Mouse (Mus musculus) lung, embryonic 14.5 days (tissue): ENCODE results near the gene Cdk17. TPM values are rescaled to one million over a fixed set of nuclear protein-coding genes. Genes with fewer than 3 reads are reported as not detected.
A peak's percentile ranks its signal among the peaks of the same experiment; 100 is the strongest.

Experiments used
- ATAC-seq: fragments of 200-750 bp; cut with Nextera tagmentation; 2 replicates; pipeline ENCODE4 v1.8.0; 2017; ENCODE audit warnings: mild to moderate bottlenecking, moderate TSS enrichment, moderate library complexity; ENCODE audit not compliant: insufficient read depth
- DNase-seq: peaks from one replicate; pipeline ENCODE4 v3.0.0-alpha.2; 2015
- H3K27ac ChIP-seq: fragments of 300-500 bp; sonication (generic); 2 replicates; pipeline ENCODE4 v1.5.1; 2014; ENCODE audit warnings: low read depth, mild to moderate bottlenecking, moderate library complexity
- H3K27me3 ChIP-seq: fragments of 300-500 bp; sonication (generic); 2 replicates; pipeline ENCODE4 v1.6.1; 2014; ENCODE audit warnings: low read length, control low read depth; ENCODE audit not compliant: insufficient read depth
- H3K36me3 ChIP-seq: fragments of 300-500 bp; sonication (generic); 2 replicates; pipeline ENCODE4 v1.6.1; 2014; ENCODE audit warnings: control low read depth; ENCODE audit not compliant: insufficient read depth
- H3K4me1 ChIP-seq: fragments of 300-500 bp; sonication (generic); 2 replicates; pipeline ENCODE4 v1.6.1; 2014; ENCODE audit warnings: antibody characterized with exemption, control low read depth; ENCODE audit not compliant: insufficient read depth
- H3K4me2 ChIP-seq: fragments of 300-500 bp; sonication (generic); 2 replicates; pipeline ENCODE4 v1.6.1; 2014; ENCODE audit warnings: mild to moderate bottlenecking
- H3K4me3 ChIP-seq: fragments of 300-500 bp; sonication (generic); 2 replicates; pipeline ENCODE4 v1.5.1; 2014; ENCODE audit warnings: low read depth, low read length
- H3K9ac ChIP-seq: fragments of 300-500 bp; sonication (generic); 2 replicates; pipeline ENCODE4 v1.6.1; 2014
- H3K9me3 ChIP-seq: fragments of 300-500 bp; sonication (generic); 2 replicates; pipeline ENCODE4 v1.6.1; 2016; ENCODE audit warnings: low read depth, low read length, control low read depth
- CTCF ChIP-seq: IDR thresholded peaks from 2 replicates; pipeline ENCODE4 v1.5.1; 2016; ENCODE audit warnings: antibody characterized with exemption, low read depth
- WGBS: fragments of 180-500 bp; shearing (Covaris S2); extraction: QIAGEN DNeasy Blood & Tissue Kit; methylation state at CpG from one replicate; pipeline ENCODE4 v1.1.7; 2014; 5-methylcytosine and 5-hydroxymethylcytosine counted together
- polyA plus RNA-seq: library from polyadenylated mRNA; unstranded; fragments of >200 nt; fragmentation: Nextera tagmentation; extraction: Ambion mirVana; gene quantifications from 2 replicates; pipeline ENCODE4 v1.2.1, GENCODE M21; 2014

Gene Cdk17
- polyA plus RNA-seq, 1 experiment from 2014 or later: 25.9 TPM

DNA sequence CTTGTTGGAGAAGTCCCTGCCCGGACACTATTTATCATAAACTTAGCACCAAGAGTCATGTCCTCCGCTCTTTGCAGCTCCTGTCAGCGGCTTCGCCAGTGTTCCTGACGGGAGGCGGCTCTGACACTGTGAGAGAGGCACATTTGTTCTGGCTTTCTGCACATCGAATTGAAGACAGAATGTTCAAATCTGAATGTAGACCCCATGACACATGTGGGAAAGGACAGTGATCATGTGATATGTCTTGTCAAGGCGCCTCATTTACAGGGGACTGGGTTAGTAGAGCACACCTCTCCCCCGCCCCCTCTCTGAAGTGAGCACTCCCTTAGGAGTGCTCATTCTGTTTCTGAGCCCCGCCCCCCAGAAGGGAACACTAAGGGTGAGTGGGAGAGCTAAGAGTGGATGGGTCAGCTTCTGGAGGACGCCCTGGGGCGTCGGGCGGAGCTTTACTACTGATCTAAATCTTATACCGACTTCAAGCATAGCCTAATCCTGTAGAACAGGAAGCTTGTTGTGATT lies 101.4 kb downstream of the Cdk17 start:
- H3K9ac ChIP-seq: no peak overlapping the region
- H3K36me3 ChIP-seq: peaks cover 53% of the 10 kb centered on the region
- no peaks in the 10 kb centered on the region for H3K27me3 ChIP-seq
- ATAC-seq (peak; percentile 70), DNase-seq (peak; percentile 50)
- H3K9me3 ChIP-seq: no peaks in the 10 kb centered on the region
- TF ChIP-seq CTCF: no peak
- H3K27ac ChIP-seq: peak overlapping the region; percentile 3; the same call in 1 of the 2 replicates
- H3K4me2 ChIP-seq: peak overlapping the region; percentile 35
- H3K4me3 ChIP-seq: no peak overlapping the region
- H3K4me1 ChIP-seq: no peaks in the 10 kb centered on the region
- WGBS: 16% methylated on average over 15 of the region's 15 CpGs

DNA sequence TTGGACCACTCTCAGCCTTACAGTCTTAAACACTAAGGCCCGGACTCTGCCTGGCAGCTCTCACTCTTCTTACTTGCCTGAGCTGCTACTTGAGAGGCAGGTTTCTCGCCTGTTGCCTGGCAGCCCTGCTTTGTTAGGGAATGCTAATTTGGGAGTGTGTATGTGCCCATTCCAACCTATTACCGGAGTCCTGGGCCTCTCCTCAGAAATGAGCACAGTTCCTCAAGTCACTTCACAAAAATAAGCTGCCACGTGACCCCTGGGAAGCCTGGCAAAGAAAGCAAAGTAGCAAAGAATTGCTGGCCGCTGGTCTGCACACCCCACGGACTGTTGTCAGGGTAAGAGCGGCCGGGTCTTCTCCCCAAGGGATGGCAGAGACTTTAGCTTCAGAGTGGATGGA lies 102.8 kb downstream of the Cdk17 start:
- H3K27me3 ChIP-seq: no peaks in the 10 kb centered on the region
- no peak overlapping the region for H3K27ac ChIP-seq
- TF ChIP-seq CTCF: no peak
- 63% methylated on average over 8 of the region's 8 CpGs for whole genome bisulfite sequencing
- H3K4me1 ChIP-seq: no peaks in the 10 kb centered on the region
- peaks cover 53% of the 10 kb centered on the region for H3K36me3 ChIP-seq
- no peak overlapping the region for H3K4me3 ChIP-seq
- H3K9ac ChIP-seq: no peak overlapping the region
- H3K4me2 ChIP-seq: no peak overlapping the region
- H3K9me3 ChIP-seq: no peaks in the 10 kb centered on the region
- DNase-seq (no peak), ATAC-seq (no peak)

DNA sequence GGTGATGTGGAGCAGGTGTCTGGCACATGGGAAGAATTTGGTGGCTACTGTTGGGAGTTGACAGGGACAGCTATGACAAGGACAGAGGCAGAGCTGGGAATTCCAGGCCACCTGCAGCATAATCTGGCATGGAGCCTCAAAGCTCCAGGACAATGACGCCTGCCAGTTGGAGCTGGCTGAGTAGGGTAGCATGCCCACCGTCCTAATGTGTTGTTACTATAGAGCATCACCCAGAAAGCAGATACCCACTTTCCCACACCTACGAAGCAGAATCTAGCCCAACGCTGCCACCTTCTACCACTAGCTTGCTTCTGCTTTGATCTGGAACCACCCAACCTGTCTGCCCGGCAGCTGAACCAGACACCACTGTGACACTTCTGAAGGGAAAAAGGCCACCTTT lies 103.3 kb downstream of the Cdk17 start:
- 74% methylated on average over 5 of the region's 5 CpGs for WGBS
- no peaks in the 10 kb centered on the region for H3K4me1 ChIP-seq
- no peak for TF ChIP-seq CTCF
- no peak overlapping the region for H3K9ac ChIP-seq
- H3K36me3 ChIP-seq: peaks cover 53% of the 10 kb centered on the region
- DNase-seq (no peak), ATAC-seq (no peak)
- no peaks in the 10 kb centered on the region for H3K9me3 ChIP-seq
- no peaks in the 10 kb centered on the region for H3K27me3 ChIP-seq
- no peak overlapping the region for H3K4me3 ChIP-seq
- H3K27ac ChIP-seq: no peak overlapping the region
- H3K4me2 ChIP-seq: no peak overlapping the region

DNA sequence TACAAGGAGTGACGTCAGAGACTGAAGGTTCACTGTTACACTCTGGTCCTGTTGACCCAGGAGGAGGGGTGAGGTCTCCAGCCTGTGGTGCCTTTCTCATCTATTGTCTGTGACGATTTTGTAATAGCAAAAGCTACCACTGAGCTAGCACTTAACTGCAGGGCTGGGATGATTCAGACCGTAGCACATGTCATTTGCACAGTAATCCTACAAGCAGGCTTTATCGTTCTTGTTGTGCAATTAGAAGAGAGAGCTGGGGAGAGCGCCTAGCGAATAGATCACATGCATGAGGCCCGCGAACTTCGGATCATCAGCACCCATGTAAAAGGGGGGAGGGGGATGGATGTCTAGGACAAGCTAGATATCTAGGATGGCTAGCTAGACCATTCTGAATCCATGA lies 105.2 kb downstream of the Cdk17 start:
- Histone ChIP-seq H3K4me2 (no peak overlapping the region), H3K27ac (no peak overlapping the region), H3K27me3 (no peaks in the 10 kb centered on the region), H3K9ac (no peak overlapping the region), H3K36me3 (peaks cover 48% of the 10 kb centered on the region), H3K4me3 (no peak overlapping the region), H3K4me1 (no peaks in the 10 kb centered on the region), H3K9me3 (no peaks in the 10 kb centered on the region)
- TF ChIP-seq CTCF: no peak
- DNase-seq (no peak), ATAC-seq (no peak)
- WGBS: 83% methylated on average over 9 of the region's 9 CpGs

DNA sequence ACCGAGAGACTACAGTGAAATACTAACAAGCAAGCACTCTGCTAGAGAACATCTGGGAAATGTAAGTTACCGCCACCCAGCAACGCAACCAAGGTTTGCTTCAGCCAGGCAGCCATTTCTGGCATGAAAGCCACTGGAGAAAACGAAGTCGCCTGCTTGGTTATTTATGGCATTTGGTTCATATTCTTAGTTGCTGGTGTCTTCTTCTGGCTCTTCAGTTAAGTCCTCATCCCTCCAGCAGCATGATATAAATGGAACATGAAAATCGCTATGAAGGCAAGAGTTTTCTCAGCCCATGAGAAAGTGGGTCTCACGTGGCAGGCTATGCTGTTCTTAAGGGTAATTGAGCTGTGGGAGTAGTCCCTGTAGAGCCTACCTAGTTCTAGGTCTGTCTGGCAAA lies 105.8 kb downstream of the Cdk17 start:
- Histone ChIP-seq H3K4me2 (no peak overlapping the region), H3K36me3 (peaks cover 44% of the 10 kb centered on the region), H3K9ac (no peak overlapping the region), H3K27ac (no peak overlapping the region), H3K27me3 (no peaks in the 10 kb centered on the region), H3K9me3 (no peaks in the 10 kb centered on the region), H3K4me1 (no peaks in the 10 kb centered on the region), H3K4me3 (no peak overlapping the region)
- no peak for DNase-seq
- 83% methylated on average over 7 of the region's 7 CpGs for WGBS
- no peak for TF ChIP-seq CTCF
- no peak for ATAC-seq

DNA sequence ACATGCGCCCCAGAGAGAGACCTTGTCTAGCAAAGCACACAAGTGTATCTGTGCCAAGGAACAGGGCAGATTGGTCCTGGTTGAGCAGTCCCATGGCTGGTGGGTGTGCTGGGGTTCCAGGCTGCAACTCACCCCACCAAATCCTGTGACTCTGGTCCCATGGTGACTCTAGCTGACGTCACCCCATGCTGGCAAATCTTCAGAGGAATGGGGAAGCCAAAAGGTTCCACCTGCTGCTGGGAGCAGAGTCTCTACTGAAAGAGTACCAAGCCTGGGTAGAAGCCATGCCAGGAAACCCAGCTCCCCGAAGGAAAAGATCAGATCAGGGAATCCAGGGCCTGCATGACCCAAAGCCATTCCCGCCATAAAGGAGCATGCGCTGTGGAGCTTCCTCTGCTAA lies 106.8 kb downstream of the Cdk17 start:
- peaks cover 42% of the 10 kb centered on the region for H3K36me3 ChIP-seq
- DNase-seq: no peak
- no peak overlapping the region for H3K4me2 ChIP-seq
- no peak overlapping the region for H3K9ac ChIP-seq
- ATAC-seq: no peak
- H3K9me3 ChIP-seq: no peaks in the 10 kb centered on the region
- H3K27ac ChIP-seq: no peak overlapping the region
- no peaks in the 10 kb centered on the region for H3K4me1 ChIP-seq
- no peaks in the 10 kb centered on the region for H3K27me3 ChIP-seq
- WGBS: 90% methylated on average over 5 of the region's 5 CpGs
- no peak for TF ChIP-seq CTCF
- H3K4me3 ChIP-seq: no peak overlapping the region

DNA sequence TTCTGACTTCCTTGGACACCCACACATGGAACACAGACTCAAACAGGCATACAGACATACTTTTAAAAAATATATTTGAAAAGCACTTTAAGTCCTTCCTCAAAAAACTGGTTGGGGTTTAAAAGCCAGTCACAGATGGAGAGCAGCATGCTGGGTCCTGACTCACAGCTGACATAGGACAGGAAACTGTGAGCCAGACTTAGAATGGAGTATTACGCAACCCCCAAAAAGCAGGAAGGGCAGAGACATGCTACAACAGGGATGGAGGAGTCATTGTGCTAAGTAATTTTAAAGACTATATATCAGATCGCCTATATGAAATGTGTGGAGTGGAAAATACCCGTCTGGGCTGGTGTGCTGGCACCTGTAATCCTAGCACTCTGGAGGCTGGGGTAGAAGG lies 107.7 kb downstream of the Cdk17 start:
- Histone ChIP-seq H3K4me1 (no peaks in the 10 kb centered on the region), H3K9me3 (no peaks in the 10 kb centered on the region), H3K27me3 (no peaks in the 10 kb centered on the region), H3K4me3 (no peak overlapping the region), H3K4me2 (no peak overlapping the region), H3K36me3 (peaks cover 43% of the 10 kb centered on the region), H3K27ac (no peak overlapping the region), H3K9ac (no peak overlapping the region)
- TF ChIP-seq CTCF: no peak
- ATAC-seq: no peak
- DNase-seq: no peak
- WGBS: 88% methylated on average over 3 of the region's 3 CpGs

DNA sequence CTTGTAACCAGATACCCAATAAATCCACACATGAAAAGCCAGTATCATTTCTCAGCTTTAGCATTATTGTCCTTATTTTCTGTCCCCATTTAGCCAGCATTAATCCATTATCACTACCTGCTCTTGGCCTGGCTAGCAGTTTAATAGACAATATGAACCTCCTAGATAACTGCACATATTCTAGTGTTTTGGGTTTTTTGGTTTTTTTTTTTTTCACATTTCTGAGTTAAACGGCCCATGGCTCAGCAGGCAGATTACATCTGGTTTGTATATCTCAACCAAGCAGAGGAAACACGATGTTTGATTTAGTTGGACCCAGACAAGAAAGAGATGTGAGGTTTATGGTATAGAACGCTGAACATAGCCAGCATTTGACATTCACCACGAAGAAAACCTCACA lies 109.1 kb downstream of the Cdk17 start:
- Histone ChIP-seq H3K4me2 (no peak overlapping the region), H3K9ac (no peak overlapping the region), H3K9me3 (no peaks in the 10 kb centered on the region), H3K4me3 (no peak overlapping the region), H3K27me3 (no peaks in the 10 kb centered on the region), H3K27ac (no peak overlapping the region), H3K4me1 (peaks cover 5% of the 10 kb centered on the region; the same call in 1 of the 2 replicates), H3K36me3 (peaks cover 29% of the 10 kb centered on the region)
- TF ChIP-seq CTCF: no peak
- DNase-seq (no peak), ATAC-seq (no peak)
- 39% methylated on average over 4 of the region's 4 CpGs for WGBS
